In the genomic region with DNA sequence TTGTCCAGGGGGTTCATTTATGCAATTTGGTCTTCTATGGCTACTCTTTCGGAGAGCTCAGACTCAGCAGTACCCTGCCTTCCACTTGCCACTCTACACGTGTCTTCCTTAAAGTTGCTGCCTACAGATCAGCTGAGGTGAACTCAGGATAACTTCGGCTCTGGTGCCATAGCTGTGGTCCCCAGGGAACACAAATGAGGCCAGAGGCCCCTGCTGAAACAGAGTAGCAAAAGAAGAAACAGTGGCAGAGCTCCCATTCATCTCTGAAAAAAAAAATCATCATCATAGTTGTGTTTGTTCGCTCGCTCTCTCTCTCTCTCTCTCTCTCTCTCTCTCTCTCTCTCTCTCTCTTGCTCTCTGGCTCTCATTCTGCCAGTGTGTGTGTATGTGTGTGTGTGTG, we compare ENCODE assay signal across 27 mouse cellular contexts. TPM values are rescaled to one million over a fixed set of nuclear protein-coding genes. Genes with fewer than 3 reads are reported as not detected.
DNase-seq lines count a peak whose midpoint lies in the region; ATAC-seq and TF ChIP-seq lines count a peak whose summit lies in the region.
"Had no signal": no experiment of that assay in that cellular context is flagged by ENCODE, and none has a peak within 500 bp of the region (broad histone marks: within the 10 kb centered on the region; RNA-seq: fewer than 3 reads in every experiment).

No protein-coding gene starts in this region.

- no peak for TF ChIP-seq POLR2A in liver, adult 2 months (IDR thresholded peaks at IDR 0.05; ENCODE audit: extremely low read depth, insufficient read depth, low read length)
- TF ChIP-seq POLR2A in embryonic fibroblast, embryonic 13.5 days (IDR thresholded peaks at IDR 0.05; ENCODE audit: low read depth, low read length): no peak

- 80% methylated on average over 5 of the region's 5 CpGs for WGBS in liver, adult 2 months
- 57% methylated on average over 5 of the region's 5 CpGs for WGBS in liver, postnatal 0 days (ENCODE audit: insufficient replicate concordance)

- no peak overlapping the region for H3K4me2 ChIP-seq in liver, postnatal 0 days (ENCODE audit: low read depth, low read length)
- H3K4me2 ChIP-seq: embryonic facial prominence, embryonic 15.5 days; forebrain, embryonic 13.5 days; hindbrain, embryonic 15.5 days; intestine, embryonic 15.5 days; midbrain, embryonic 13.5 days had no signal

- TF ChIP-seq EP300 in liver, postnatal 0 days (IDR thresholded peaks at IDR 0.05; ENCODE audit: low read depth): no peak

- H3K4me3 ChIP-seq in liver, adult 2 months (ENCODE audit: insufficient read depth, low read depth, low read length): no peak overlapping the region
- H3K4me3 ChIP-seq in liver, postnatal 0 days (ENCODE audit: low read depth, low read length): no peak overlapping the region
- H3K4me3 ChIP-seq in embryonic fibroblast, embryonic 13.5 days (ENCODE audit: insufficient read depth, low read length): no peak overlapping the region
- H3K4me3 ChIP-seq: embryonic facial prominence, embryonic 10.5 days; embryonic facial prominence, embryonic 15.5 days; forebrain, embryonic 13.5 days; hindbrain, embryonic 10.5 days; hindbrain, embryonic 15.5 days; intestine, embryonic 15.5 days; midbrain, embryonic 13.5 days had no signal

- no peak overlapping the region for H3K9ac ChIP-seq in liver, adult 2 months (ENCODE audit: low read depth, low read length)
- H3K9ac ChIP-seq in liver, postnatal 0 days (replicated peaks): no peak overlapping the region
- H3K9ac ChIP-seq: embryonic facial prominence, embryonic 15.5 days; forebrain, embryonic 13.5 days; hindbrain, embryonic 15.5 days; intestine, embryonic 15.5 days; midbrain, embryonic 13.5 days had no signal

- H3K9me3 ChIP-seq in liver, postnatal 0 days (ENCODE audit: low read length): no peaks in the 10 kb centered on the region
- H3K9me3 ChIP-seq: embryonic facial prominence, embryonic 10.5 days; embryonic facial prominence, embryonic 15.5 days; forebrain, embryonic 13.5 days; hindbrain, embryonic 10.5 days; hindbrain, embryonic 15.5 days; intestine, embryonic 15.5 days; midbrain, embryonic 13.5 days had no signal

- DNase-seq in adrenal gland, postnatal 14 days: peak; percentile 51
- DNase-seq in adrenal gland, adult 18-20 months (ENCODE audit: low spot score in 2 of 2): no peak
- DNase-seq in liver, adult 2 months (ENCODE audit: extremely low read depth, low read depth, low spot score): no peak
- no peak for DNase-seq in liver, postnatal 0 days
- DNase-seq in testis, postnatal 10 days (ENCODE audit: low spot score): peak; percentile 41
- no peak for DNase-seq in urinary bladder, postnatal 14 days (ENCODE audit: low spot score)
- DNase-seq in cerebellum, adult 9-10 months: no peak
- DNase-seq: adrenal gland, postnatal 10 days; cerebellum, adult 11-12 months; cerebellum, postnatal 14 days; gastrocnemius, postnatal 14 days; heart, adult 18-20 months; heart, postnatal 14 days; kidney, postnatal 10 days; liver; lung, adult 18-20 months; lung, postnatal 4 days; right cerebral cortex, postnatal 25 days had no signal

- no peaks in the 10 kb centered on the region for H3K36me3 ChIP-seq in liver, adult 2 months (ENCODE audit: control insufficient read depth, insufficient read depth, low read length)
- H3K36me3 ChIP-seq in liver, postnatal 0 days (replicated peaks; ENCODE audit: insufficient read depth, low read length): no peaks in the 10 kb centered on the region
- H3K36me3 ChIP-seq: embryonic facial prominence, embryonic 15.5 days; hindbrain, embryonic 10.5 days; hindbrain, embryonic 15.5 days; intestine, embryonic 15.5 days; midbrain, embryonic 13.5 days had no signal

- ATAC-seq in liver, postnatal 0 days: no peak
- ATAC-seq: forebrain, embryonic 13.5 days; intestine, embryonic 15.5 days; lung, postnatal 0 days; midbrain, embryonic 13.5 days had no signal

- H3K27me3 ChIP-seq in liver, adult 2 months (ENCODE audit: control insufficient read depth, insufficient read depth, low read length): no peaks in the 10 kb centered on the region
- H3K27me3 ChIP-seq in liver, postnatal 0 days (ENCODE audit: insufficient read depth, low read length): no peaks in the 10 kb centered on the region
- H3K27me3 ChIP-seq: embryonic facial prominence, embryonic 15.5 days; forebrain, embryonic 13.5 days; hindbrain, embryonic 15.5 days; intestine, embryonic 15.5 days; midbrain, embryonic 13.5 days had no signal

- H3K79me2 ChIP-seq in liver, adult 2 months (ENCODE audit: control insufficient read depth, insufficient read depth, low read length): peaks cover 14% of the 10 kb centered on the region

- peaks cover 27% of the 10 kb centered on the region for H3K4me1 ChIP-seq in liver, adult 2 months (ENCODE audit: control insufficient read depth, insufficient read depth, low read length)
- peaks cover 36% of the 10 kb centered on the region for H3K4me1 ChIP-seq in liver, postnatal 0 days (ENCODE audit: insufficient read depth)
- H3K4me1 ChIP-seq in embryonic fibroblast, embryonic 13.5 days (ENCODE audit: control insufficient read depth, insufficient read depth, low read length): peaks cover 14% of the 10 kb centered on the region

- peak overlapping the region; percentile 50 for H3K27ac ChIP-seq in liver, adult 2 months (replicated peaks; ENCODE audit: insufficient read depth, low read depth, low read length)
- H3K27ac ChIP-seq in liver, postnatal 0 days (ENCODE audit: low read depth): no peak overlapping the region
- peak overlapping the region; percentile 81 for H3K27ac ChIP-seq in embryonic fibroblast, embryonic 13.5 days (ENCODE audit: insufficient read depth, low read length)
- H3K27ac ChIP-seq: embryonic facial prominence, embryonic 10.5 days; embryonic facial prominence, embryonic 15.5 days; forebrain, embryonic 13.5 days; hindbrain, embryonic 10.5 days; hindbrain, embryonic 15.5 days; intestine, embryonic 15.5 days; midbrain, embryonic 13.5 days had no signal

- no peak for TF ChIP-seq CTCF in liver, adult 2 months (IDR thresholded peaks at IDR 0.05; ENCODE audit: low read depth, low read length)
- TF ChIP-seq CTCF in liver, postnatal 0 days (IDR thresholded peaks at IDR 0.05; ENCODE audit: low read depth): no peak
- no peak for TF ChIP-seq CTCF in embryonic fibroblast, embryonic 13.5 days (IDR thresholded peaks at IDR 0.05; ENCODE audit: borderline replicate concordance, insufficient read depth, low read length)

RNA-seq across cellular contexts. Expression of gene D5Ertd579e, which starts 2.9 kb away (rescaled TPM):
- 60.2 and 61.5 TPM in 2 replicates for total RNA-seq in adrenal gland, postnatal 14 days (2021)
- 10 to 100 TPM; 73.9 to 87.5 TPM for total RNA-seq in adrenal gland, adult 18-20 months (2021)
- total RNA-seq in liver, adult 2 months (2014; rRNA removed): 26.6 and 31.5 TPM in 2 replicates
- 11.5 and 12.7 TPM in 2 replicates for polyA plus RNA-seq in liver, adult 2 months (2012; rRNA removed)
- 15.9 and 18.5 TPM in 2 replicates for polyA plus RNA-seq in liver, postnatal 0 days (2015; fragmentation: Nextera tagmentation; extraction: Ambion mirVana)
- 56.7 and 56.9 TPM in 2 replicates for polyA plus RNA-seq in embryonic fibroblast, embryonic 13.5 days (2011; ENCODE audit: insufficient read length, low read depth, missing spikeins)

RNA-seq across cellular contexts. Expression of gene Bloc1s4, which starts 49.8 kb away (rescaled TPM):
- total RNA-seq in adrenal gland, postnatal 14 days (2021): 23.7 and 27.2 TPM in 2 replicates
- 10 to 100 TPM; 27.0 to 35.8 TPM for total RNA-seq in adrenal gland, adult 18-20 months (2021)
- 12.9 and 15.7 TPM in 2 replicates for total RNA-seq in liver, adult 2 months (2014; rRNA removed)
- 16.5 and 19.4 TPM in 2 replicates for polyA plus RNA-seq in liver, adult 2 months (2012; rRNA removed)
- polyA plus RNA-seq in liver, postnatal 0 days (2015; fragmentation: Nextera tagmentation; extraction: Ambion mirVana): 14.6 and 17.9 TPM in 2 replicates
- 9.3 and 11.4 TPM in 2 replicates for polyA plus RNA-seq in embryonic fibroblast, embryonic 13.5 days (2011; ENCODE audit: insufficient read length, low read depth, missing spikeins)

Comparison
In these comparisons a context has a peak if more than half of its experiments do, and no peak if none do; other contexts are left out.
1. DNase-seq: peak in adrenal gland, postnatal 14 days (single experiment) and testis, postnatal 10 days (single experiment); none in adrenal gland, adult 18-20 months (0 of 2), liver, adult 2 months (single experiment), liver, postnatal 0 days (single experiment), urinary bladder, postnatal 14 days (single experiment) and cerebellum, adult 9-10 months (single experiment).